Mouse (Mus musculus): ENCODE measurements around the gene Fbln1. TPM values are rescaled to one million over a fixed set of nuclear protein-coding genes. Genes with fewer than 3 reads are reported as not detected.
A peak's percentile ranks its signal among the peaks of the same experiment; 100 is the strongest.

Gene Fbln1
- polyA plus RNA-seq, 1 experiment from 2014 or later, result 50.9 TPM

DNA sequence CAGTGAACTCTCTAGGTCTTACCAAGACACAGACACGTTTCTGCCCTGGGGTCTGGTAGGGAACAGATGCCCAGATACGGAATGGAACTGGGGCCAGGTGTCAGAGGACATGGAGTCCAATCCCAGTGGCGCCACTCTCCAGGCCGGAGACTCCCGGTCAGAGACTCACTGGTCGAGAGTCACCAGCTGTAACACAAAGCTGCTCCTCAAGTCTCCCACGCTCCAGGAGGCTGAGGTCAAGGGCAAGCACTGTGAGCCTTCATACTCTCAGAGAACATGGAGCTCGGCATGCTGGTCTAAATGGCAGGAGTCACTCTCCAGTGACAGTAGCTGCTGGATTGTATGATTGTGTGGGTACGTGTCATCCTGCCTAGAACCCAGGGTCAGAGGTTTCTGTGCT lies 3.5 kb upstream of the Fbln1 start:
- no peak overlapping the region for H3K4me2 ChIP-seq (ENCODE audit: low read length)
- no peak overlapping the region for H3K9ac ChIP-seq (replicated peaks; ENCODE audit: low read depth, low read length)
- H3K9me3 ChIP-seq (ENCODE audit: control insufficient read depth, low read length), result no peaks in the 10 kb centered on the region
- no peaks in the 10 kb centered on the region for H3K27me3 ChIP-seq (replicated peaks; ENCODE audit: control insufficient read depth, insufficient read depth, low read length)
- H3K4me3 ChIP-seq (replicated peaks; ENCODE audit: low read length), result no peak overlapping the region
- ATAC-seq, result no peak
- H3K36me3 ChIP-seq (ENCODE audit: control insufficient read depth, insufficient read depth), result no peaks in the 10 kb centered on the region
- WGBS, result 81% methylated on average over 9 of the region's 9 CpGs
- H3K4me1 ChIP-seq (replicated peaks; ENCODE audit: control insufficient read depth, insufficient read depth, low read length), result peaks cover 20% of the 10 kb centered on the region
- H3K27ac ChIP-seq (ENCODE audit: low read length), result no peak overlapping the region

DNA sequence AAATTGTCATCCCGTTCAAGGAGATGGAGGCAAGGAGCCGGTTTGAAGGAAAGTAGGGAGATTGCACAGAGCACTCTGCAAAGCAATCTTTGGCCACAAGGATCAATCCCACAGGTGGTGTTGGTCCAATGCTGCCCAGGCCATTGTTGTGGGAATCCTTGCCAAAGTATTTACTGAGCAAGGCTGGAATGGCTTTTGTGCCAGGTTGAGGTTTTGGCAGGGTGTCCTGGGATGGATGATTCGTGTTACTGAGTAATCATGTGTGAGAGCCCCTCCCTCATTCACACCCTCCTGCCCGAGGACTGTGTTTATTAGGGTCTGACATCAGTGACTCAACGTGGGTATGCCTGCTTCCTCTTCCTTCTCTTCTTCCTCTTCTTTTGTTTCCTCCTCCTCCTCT lies 3.0 kb upstream of the Fbln1 start:
- 51% methylated on average over 5 of the region's 5 CpGs for WGBS
- H3K27me3 ChIP-seq (replicated peaks; ENCODE audit: control insufficient read depth, insufficient read depth, low read length), result no peaks in the 10 kb centered on the region
- H3K36me3 ChIP-seq (ENCODE audit: control insufficient read depth, insufficient read depth), result no peaks in the 10 kb centered on the region
- H3K4me2 ChIP-seq (ENCODE audit: low read length), result no peak overlapping the region
- no peak for ATAC-seq
- H3K4me3 ChIP-seq (replicated peaks; ENCODE audit: low read length), result no peak overlapping the region
- no peak overlapping the region for H3K27ac ChIP-seq (ENCODE audit: low read length)
- no peaks in the 10 kb centered on the region for H3K9me3 ChIP-seq (ENCODE audit: control insufficient read depth, low read length)
- peaks cover 26% of the 10 kb centered on the region for H3K4me1 ChIP-seq (replicated peaks; ENCODE audit: control insufficient read depth, insufficient read depth, low read length)
- no peak overlapping the region for H3K9ac ChIP-seq (replicated peaks; ENCODE audit: low read depth, low read length)

DNA sequence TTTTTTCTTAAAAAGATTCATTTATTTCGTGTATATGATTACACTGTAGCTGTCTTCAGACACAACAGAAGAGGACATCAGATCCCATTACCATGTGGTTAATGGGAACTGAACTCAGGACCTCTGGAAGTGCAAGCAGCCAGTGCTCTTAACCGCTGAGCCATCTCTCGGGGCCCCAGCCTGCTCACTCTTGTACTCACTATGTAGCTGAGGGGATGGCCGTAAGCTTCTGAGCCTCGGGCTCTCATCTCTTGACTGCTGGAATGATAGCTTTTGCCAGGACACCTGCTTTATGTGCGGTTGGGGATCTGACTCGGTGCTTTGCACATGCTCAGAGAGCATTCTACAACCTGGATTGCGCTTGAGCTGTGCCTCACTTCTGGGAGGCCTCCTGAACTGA lies 1.4 kb upstream of the Fbln1 start:
- no peak overlapping the region for H3K27ac ChIP-seq (ENCODE audit: low read length)
- no peaks in the 10 kb centered on the region for H3K36me3 ChIP-seq (ENCODE audit: control insufficient read depth, insufficient read depth)
- no peaks in the 10 kb centered on the region for H3K27me3 ChIP-seq (replicated peaks; ENCODE audit: control insufficient read depth, insufficient read depth, low read length)
- WGBS, result 50% methylated on average over 8 of the region's 8 CpGs
- no peak overlapping the region for H3K4me2 ChIP-seq (ENCODE audit: low read length)
- no peaks in the 10 kb centered on the region for H3K9me3 ChIP-seq (ENCODE audit: control insufficient read depth, low read length)
- H3K4me3 ChIP-seq (replicated peaks; ENCODE audit: low read length), result no peak overlapping the region
- no peak overlapping the region for H3K9ac ChIP-seq (replicated peaks; ENCODE audit: low read depth, low read length)
- peaks cover 34% of the 10 kb centered on the region for H3K4me1 ChIP-seq (replicated peaks; ENCODE audit: control insufficient read depth, insufficient read depth, low read length)
- ATAC-seq, result no peak

- Histone ChIP-seq H3K4me3 (replicated peaks; ENCODE audit: low read length) (peak overlapping the region; percentile 62), H3K36me3 (ENCODE audit: control insufficient read depth, insufficient read depth) (no peaks in the 10 kb centered on the region), H3K4me1 (replicated peaks; ENCODE audit: control insufficient read depth, insufficient read depth, low read length) (peaks cover 26% of the 10 kb centered on the region), H3K27ac (ENCODE audit: low read length) (peak overlapping the region; percentile 36; the same call in 1 of the 2 replicates), H3K4me2 (ENCODE audit: low read length) (peak overlapping the region; percentile 79), H3K27me3 (replicated peaks; ENCODE audit: control insufficient read depth, insufficient read depth, low read length) (no peaks in the 10 kb centered on the region), H3K9ac (replicated peaks; ENCODE audit: low read depth, low read length) (peak overlapping the region; percentile 75; the same call in 1 of the 2 replicates), H3K9me3 (ENCODE audit: control insufficient read depth, low read length) (no peaks in the 10 kb centered on the region)
- no peak for ATAC-seq
- WGBS, result 15% methylated on average over 3 of the region's 3 CpGs
These were observed 940 bp downstream of the Fbln1 start for GRCm38 (mm10) chr15:85206703-85207075.

GRCm38 (mm10) chr15:85207081-85207480 lies 1.3 kb downstream of the Fbln1 start:
- no peaks in the 10 kb centered on the region for H3K9me3 ChIP-seq (ENCODE audit: control insufficient read depth, low read length)
- no peak; the same call in 1 of the 2 replicates for ATAC-seq
- peak overlapping the region; percentile 1; the same call in 1 of the 2 replicates for H3K9ac ChIP-seq (replicated peaks; ENCODE audit: low read depth, low read length)
- H3K27ac ChIP-seq (ENCODE audit: low read length), result peak overlapping the region; percentile 36
- no peaks in the 10 kb centered on the region for H3K27me3 ChIP-seq (replicated peaks; ENCODE audit: control insufficient read depth, insufficient read depth, low read length)
- no peaks in the 10 kb centered on the region for H3K36me3 ChIP-seq (ENCODE audit: control insufficient read depth, insufficient read depth)
- H3K4me1 ChIP-seq (replicated peaks; ENCODE audit: control insufficient read depth, insufficient read depth, low read length), result peaks cover 26% of the 10 kb centered on the region
- peak overlapping the region; percentile 62 for H3K4me3 ChIP-seq (replicated peaks; ENCODE audit: low read length)
- 3% methylated on average over 3 of the region's 3 CpGs for WGBS
- peak overlapping the region; percentile 79 for H3K4me2 ChIP-seq (ENCODE audit: low read length)

- ATAC-seq, result peak; percentile 52; the same call in 1 of the 2 replicates
- Histone ChIP-seq H3K36me3 (ENCODE audit: control insufficient read depth, insufficient read depth) (no peaks in the 10 kb centered on the region), H3K27me3 (replicated peaks; ENCODE audit: control insufficient read depth, insufficient read depth, low read length) (no peaks in the 10 kb centered on the region), H3K4me2 (ENCODE audit: low read length) (peak overlapping the region; percentile 79), H3K4me1 (replicated peaks; ENCODE audit: control insufficient read depth, insufficient read depth, low read length) (peaks cover 26% of the 10 kb centered on the region), H3K4me3 (replicated peaks; ENCODE audit: low read length) (peak overlapping the region; percentile 0), H3K9me3 (ENCODE audit: control insufficient read depth, low read length) (no peaks in the 10 kb centered on the region), H3K9ac (replicated peaks; ENCODE audit: low read depth, low read length) (no peak overlapping the region; the same call in none of the 2 replicates), H3K27ac (ENCODE audit: low read length) (peak overlapping the region; percentile 36)
- WGBS, result 3% methylated on average over 2 of the region's 2 CpGs
These were observed 2.0 kb downstream of the Fbln1 start for GRCm38 (mm10) chr15:85207763-85208162.

DNA sequence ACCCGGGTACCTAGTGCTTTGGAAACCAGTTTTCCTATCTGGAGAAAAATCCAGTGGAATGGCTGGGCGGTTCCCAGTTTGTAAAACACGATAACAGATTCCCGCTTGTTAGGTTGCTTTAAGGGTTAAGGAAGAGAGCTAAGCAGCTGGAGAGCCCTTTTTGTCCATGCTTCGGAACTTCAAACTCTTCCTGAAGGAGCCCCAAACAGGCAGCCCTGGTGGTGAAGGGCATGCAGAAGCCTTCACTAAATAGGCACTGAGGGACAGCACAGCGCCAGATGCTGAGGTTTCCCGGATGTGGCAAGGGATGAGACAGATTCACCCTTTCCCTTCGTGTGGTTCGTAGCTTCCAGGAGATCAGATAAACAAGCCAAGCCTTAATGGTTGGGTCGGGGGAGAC lies 2.6 kb downstream of the Fbln1 start:
- H3K9ac ChIP-seq (replicated peaks; ENCODE audit: low read depth, low read length), result peak overlapping the region; percentile 20; the same call in 1 of the 2 replicates
- no peaks in the 10 kb centered on the region for H3K27me3 ChIP-seq (replicated peaks; ENCODE audit: control insufficient read depth, insufficient read depth, low read length)
- H3K4me2 ChIP-seq (ENCODE audit: low read length), result peak overlapping the region; percentile 79
- H3K4me3 ChIP-seq (replicated peaks; ENCODE audit: low read length), result peak overlapping the region; percentile 1; the same call in 1 of the 2 replicates
- peaks cover 26% of the 10 kb centered on the region for H3K4me1 ChIP-seq (replicated peaks; ENCODE audit: control insufficient read depth, insufficient read depth, low read length)
- H3K27ac ChIP-seq (ENCODE audit: low read length), result peak overlapping the region; percentile 36
- no peaks in the 10 kb centered on the region for H3K36me3 ChIP-seq (ENCODE audit: control insufficient read depth, insufficient read depth)
- WGBS, result 9% methylated on average over 10 of the region's 10 CpGs
- H3K9me3 ChIP-seq (ENCODE audit: control insufficient read depth, low read length), result no peaks in the 10 kb centered on the region
- no peak for ATAC-seq

DNA sequence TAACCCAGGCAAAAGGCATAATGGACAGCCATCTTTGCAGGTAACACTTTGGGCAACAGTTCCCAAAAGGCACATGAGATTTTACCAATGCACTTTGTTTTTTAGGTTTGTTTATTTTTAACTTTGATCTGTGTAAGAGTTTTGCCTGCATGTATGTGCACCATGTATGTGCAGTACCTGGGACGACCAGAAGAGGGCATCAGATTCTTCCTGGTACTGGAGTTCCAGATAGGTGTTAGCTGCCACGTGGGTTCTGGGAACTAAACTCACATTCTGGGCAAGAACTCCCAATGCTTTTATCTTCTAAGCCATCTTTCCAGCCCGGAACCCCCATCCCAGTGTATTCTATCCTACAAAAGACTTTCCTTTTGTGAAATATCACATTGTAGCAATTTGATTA lies 3.6 kb downstream of the Fbln1 start:
- no peak for ATAC-seq
- no peaks in the 10 kb centered on the region for H3K27me3 ChIP-seq (replicated peaks; ENCODE audit: control insufficient read depth, insufficient read depth, low read length)
- no peaks in the 10 kb centered on the region for H3K36me3 ChIP-seq (ENCODE audit: control insufficient read depth, insufficient read depth)
- no peaks in the 10 kb centered on the region for H3K9me3 ChIP-seq (ENCODE audit: control insufficient read depth, low read length)
- H3K9ac ChIP-seq (replicated peaks; ENCODE audit: low read depth, low read length), result no peak overlapping the region
- WGBS, result 91% methylated on average over 3 of the region's 3 CpGs
- no peak overlapping the region for H3K4me3 ChIP-seq (replicated peaks; ENCODE audit: low read length)
- no peak overlapping the region for H3K4me2 ChIP-seq (ENCODE audit: low read length)
- H3K4me1 ChIP-seq (replicated peaks; ENCODE audit: control insufficient read depth, insufficient read depth, low read length), result peaks cover 26% of the 10 kb centered on the region
- no peak overlapping the region for H3K27ac ChIP-seq (ENCODE audit: low read length)

GRCm38 (mm10) chr15:85210686-85211085 lies 4.9 kb downstream of the Fbln1 start:
- H3K27ac ChIP-seq (ENCODE audit: low read length), result no peak overlapping the region
- H3K4me2 ChIP-seq (ENCODE audit: low read length), result no peak overlapping the region
- WGBS, result 92% methylated on average over 12 of the region's 12 CpGs
- H3K27me3 ChIP-seq (replicated peaks; ENCODE audit: control insufficient read depth, insufficient read depth, low read length), result no peaks in the 10 kb centered on the region
- ATAC-seq, result no peak
- no peaks in the 10 kb centered on the region for H3K9me3 ChIP-seq (ENCODE audit: control insufficient read depth, low read length)
- peaks cover 26% of the 10 kb centered on the region for H3K4me1 ChIP-seq (replicated peaks; ENCODE audit: control insufficient read depth, insufficient read depth, low read length)
- H3K9ac ChIP-seq (replicated peaks; ENCODE audit: low read depth, low read length), result no peak overlapping the region
- peaks cover 4% of the 10 kb centered on the region; the same call in 1 of the 2 replicates for H3K36me3 ChIP-seq (ENCODE audit: control insufficient read depth, insufficient read depth)
- H3K4me3 ChIP-seq (replicated peaks; ENCODE audit: low read length), result no peak overlapping the region

Measured in forebrain, embryonic 16.5 days (tissue).